Mouse (Mus musculus) midbrain, embryonic 14.5 days (tissue): ENCODE measurements around the gene Aff3. TPM values are rescaled to one million over a fixed set of nuclear protein-coding genes. Genes with fewer than 3 reads are reported as not detected.
A peak's percentile ranks its signal among the peaks of the same experiment; 100 is the strongest.

Experiments
- ATAC-seq: fragments of 200-750 bp; cut with Nextera tagmentation; 2 replicates; pipeline ENCODE4 v1.8.0; 2017; ENCODE audit warnings: moderate number of reproducible peaks, moderate library complexity; ENCODE audit not compliant: low FRiP score, low TSS enrichment
- DNase-seq: peaks from one replicate; pipeline ENCODE4 v3.0.0-alpha.2; 2015
- H3K27ac ChIP-seq: fragments of 300-500 bp; sonication (generic); replicated peaks from 2 replicates; pipeline ENCODE4 v1.5.1; 2014; ENCODE audit warnings: mild to moderate bottlenecking, low read depth, low read length, moderate library complexity
- H3K27me3 ChIP-seq: fragments of 300-500 bp; sonication (generic); 2 replicates; pipeline ENCODE4 v1.6.1; 2014; ENCODE audit warnings: low read length, control low read depth, mixed read lengths; ENCODE audit not compliant: control insufficient read depth, insufficient read depth
- H3K36me3 ChIP-seq: fragments of 300-500 bp; sonication (generic); 2 replicates; pipeline ENCODE4 v1.6.1; 2014; ENCODE audit warnings: low read length, control low read depth; ENCODE audit not compliant: control insufficient read depth, insufficient read depth
- H3K4me1 ChIP-seq: fragments of 300-500 bp; sonication (generic); 2 replicates; pipeline ENCODE4 v1.6.1; 2014; ENCODE audit warnings: mild to moderate bottlenecking, antibody characterized with exemption, low read length, control low read depth; ENCODE audit not compliant: control insufficient read depth, insufficient read depth
- H3K4me2 ChIP-seq: fragments of 300-500 bp; sonication (generic); 2 replicates; pipeline ENCODE4 v1.6.1; 2014; ENCODE audit warnings: mild to moderate bottlenecking, low read length, moderate library complexity
- H3K4me3 ChIP-seq: fragments of 300-500 bp; sonication (generic); replicated peaks from 2 replicates; pipeline ENCODE4 v1.5.1; 2014; ENCODE audit warnings: low read depth, low read length
- H3K9ac ChIP-seq: fragments of 300-500 bp; sonication (generic); replicated peaks from 2 replicates; pipeline ENCODE4 v1.6.1; 2014; ENCODE audit warnings: mild to moderate bottlenecking, low read length, moderate library complexity
- H3K9me3 ChIP-seq: fragments of 300-500 bp; sonication (generic); 2 replicates; pipeline ENCODE4 v1.6.1; 2016; ENCODE audit warnings: low read length, control low read depth, mixed read lengths; ENCODE audit not compliant: control insufficient read depth
- whole genome bisulfite sequencing: fragments of 180-500 bp; shearing (Covaris S2); extraction: QIAGEN DNeasy Blood & Tissue Kit; methylation state at CpG from one replicate; pipeline ENCODE4 v1.1.7; 2014; 5-methylcytosine and 5-hydroxymethylcytosine counted together
- polyA plus RNA-seq: library from polyadenylated mRNA; unstranded; fragments of >200 nt; fragmentation: Nextera tagmentation; extraction: Ambion mirVana; gene quantifications from 2 replicates; pipeline ENCODE4 v1.2.1, GENCODE M21; 2014

Aff3 gene
- polyA plus RNA-seq, 1 experiment from 2014 or later, result 20.3 TPM

GRCm38 (mm10) chr1:38601802-38602508 lies 62.8 kb downstream of the Aff3 start:
- no peak overlapping the region for H3K27ac ChIP-seq
- no peak for ATAC-seq
- 80% methylated on average over 11 of the region's 11 CpGs for WGBS

GRCm38 (mm10) chr1:38595311-38595710 lies 69.4 kb downstream of the Aff3 start:
- DNase-seq, result no peak

More at GRCm38 (mm10) chr1:38601802-38602508, 62.8 kb downstream of the Aff3 start:
- Histone ChIP-seq H3K27me3 (no peaks in the 10 kb centered on the region), H3K4me3 (no peak overlapping the region), H3K4me2 (no peak overlapping the region), H3K36me3 (no peaks in the 10 kb centered on the region), H3K9ac (no peak overlapping the region), H3K9me3 (no peaks in the 10 kb centered on the region), H3K4me1 (peaks cover 8% of the 10 kb centered on the region)
- DNase-seq, result no peak

GRCm38 (mm10) chr1:38594766-38595165 lies 70.0 kb downstream of the Aff3 start:
- WGBS, result 63% methylated on average over 5 of the region's 5 CpGs

More at GRCm38 (mm10) chr1:38595311-38595710, 69.4 kb downstream of the Aff3 start:
- H3K4me1 ChIP-seq, result 0 out of 2 replicates have a peak, but pooled peaks cover 14% of the 10 kb centered on the region
- H3K27me3 ChIP-seq, result no peaks in the 10 kb centered on the region
- no peaks in the 10 kb centered on the region for H3K9me3 ChIP-seq
- ATAC-seq, result no peak
- no peak overlapping the region for H3K9ac ChIP-seq
- H3K27ac ChIP-seq, result no peak overlapping the region
- WGBS, result 77% methylated on average over 3 of the region's 3 CpGs
- no peak overlapping the region for H3K4me3 ChIP-seq
- H3K36me3 ChIP-seq, result no peaks in the 10 kb centered on the region
- no peak overlapping the region for H3K4me2 ChIP-seq

GRCm38 (mm10) chr1:38591194-38591593 lies 73.6 kb downstream of the Aff3 start:
- Histone ChIP-seq H3K4me2 (no peak overlapping the region), H3K4me1 (0 out of 2 replicates have a peak, but pooled peaks cover 14% of the 10 kb centered on the region), H3K9ac (no peak overlapping the region), H3K36me3 (no peaks in the 10 kb centered on the region), H3K27ac (0 out of 2 replicates have a peak overlapping the region, but pooled peaks have one; percentile 1), H3K4me3 (no peak overlapping the region), H3K9me3 (no peaks in the 10 kb centered on the region), H3K27me3 (no peaks in the 10 kb centered on the region)
- no peak for DNase-seq
- no peak for ATAC-seq
- WGBS, result 83% methylated on average over 8 of the region's 8 CpGs

More at GRCm38 (mm10) chr1:38594766-38595165, 70.0 kb downstream of the Aff3 start:
- DNase-seq, result peak; percentile 31
- Histone ChIP-seq H3K9me3 (no peaks in the 10 kb centered on the region), H3K4me3 (no peak overlapping the region), H3K27me3 (no peaks in the 10 kb centered on the region), H3K36me3 (no peaks in the 10 kb centered on the region), H3K4me2 (no peak overlapping the region), H3K27ac (0 out of 2 replicates have a peak overlapping the region, but pooled peaks have one; percentile 5), H3K9ac (no peak overlapping the region), H3K4me1 (0 out of 2 replicates have a peak, but pooled peaks cover 14% of the 10 kb centered on the region)
- ATAC-seq, result no peak

GRCm38 (mm10) chr1:38588741-38589140 lies 76.0 kb downstream of the Aff3 start:
- DNase-seq (no peak), ATAC-seq (no peak)
- H3K4me2 ChIP-seq, result no peak overlapping the region
- H3K4me3 ChIP-seq, result no peak overlapping the region
- H3K9ac ChIP-seq, result no peak overlapping the region
- H3K27ac ChIP-seq, result no peak overlapping the region
- no peaks in the 10 kb centered on the region for H3K9me3 ChIP-seq
- H3K4me1 ChIP-seq, result 0 out of 2 replicates have a peak, but pooled peaks cover 3% of the 10 kb centered on the region
- WGBS, result 73% methylated on average over 6 of the region's 6 CpGs
- no peaks in the 10 kb centered on the region for H3K36me3 ChIP-seq
- no peaks in the 10 kb centered on the region for H3K27me3 ChIP-seq

- Histone ChIP-seq H3K4me1 (peaks cover 7% of the 10 kb centered on the region; the same call in 1 of the 2 replicates), H3K36me3 (no peaks in the 10 kb centered on the region), H3K4me2 (no peak overlapping the region), H3K4me3 (no peak overlapping the region), H3K27me3 (no peaks in the 10 kb centered on the region), H3K9me3 (no peaks in the 10 kb centered on the region), H3K9ac (no peak overlapping the region), H3K27ac (no peak overlapping the region)
- DNase-seq, result no peak
- 89% methylated on average over 9 of the region's 9 CpGs for WGBS
- no peak for ATAC-seq
Observed at GRCm38 (mm10) chr1:38582328-38582727, 82.4 kb downstream of the Aff3 start.

- H3K4me1 ChIP-seq, result peaks cover 7% of the 10 kb centered on the region; the same call in 1 of the 2 replicates
Observed at GRCm38 (mm10) chr1:38580572-38580971, 84.2 kb downstream of the Aff3 start.

GRCm38 (mm10) chr1:38578339-38578738 lies 86.4 kb downstream of the Aff3 start:
- Histone ChIP-seq H3K4me3 (no peak overlapping the region), H3K9ac (no peak overlapping the region), H3K27ac (no peak overlapping the region), H3K27me3 (no peaks in the 10 kb centered on the region), H3K4me2 (no peak overlapping the region), H3K36me3 (no peaks in the 10 kb centered on the region), H3K9me3 (no peaks in the 10 kb centered on the region), H3K4me1 (peaks cover 7% of the 10 kb centered on the region; the same call in 1 of the 2 replicates)
- DNase-seq (no peak), ATAC-seq (no peak)
- WGBS, result 72% methylated on average over 5 of the region's 5 CpGs

More at GRCm38 (mm10) chr1:38580572-38580971, 84.2 kb downstream of the Aff3 start:
- no peak overlapping the region for H3K4me3 ChIP-seq
- no peak for ATAC-seq
- H3K4me2 ChIP-seq, result no peak overlapping the region
- H3K27ac ChIP-seq, result no peak overlapping the region
- no peak for DNase-seq
- H3K9ac ChIP-seq, result no peak overlapping the region
- no peaks in the 10 kb centered on the region for H3K36me3 ChIP-seq
- H3K9me3 ChIP-seq, result no peaks in the 10 kb centered on the region
- WGBS, result 92% methylated on average over 2 of the region's 2 CpGs
- H3K27me3 ChIP-seq, result no peaks in the 10 kb centered on the region

GRCm38 (mm10) chr1:38567791-38568190 lies 97.0 kb downstream of the Aff3 start:
- WGBS, result 71% methylated on average over 3 of the region's 3 CpGs
- Histone ChIP-seq H3K4me3 (no peak overlapping the region), H3K27me3 (no peaks in the 10 kb centered on the region), H3K4me1 (peaks cover 46% of the 10 kb centered on the region), H3K27ac (no peak overlapping the region; the same call in 1 of the 2 replicates), H3K4me2 (no peak overlapping the region), H3K36me3 (no peaks in the 10 kb centered on the region), H3K9me3 (no peaks in the 10 kb centered on the region), H3K9ac (no peak overlapping the region)
- no peak for ATAC-seq
- no peak for DNase-seq
